Mouse (Mus musculus): ENCODE measurements at regions not wholly inside any gene's neighbourhood (a gene's known extent, or its start where the extent isn't known, plus 50 kb on each side); places are given as distances from the start of the nearest gene placed in this dataset.

DNA sequence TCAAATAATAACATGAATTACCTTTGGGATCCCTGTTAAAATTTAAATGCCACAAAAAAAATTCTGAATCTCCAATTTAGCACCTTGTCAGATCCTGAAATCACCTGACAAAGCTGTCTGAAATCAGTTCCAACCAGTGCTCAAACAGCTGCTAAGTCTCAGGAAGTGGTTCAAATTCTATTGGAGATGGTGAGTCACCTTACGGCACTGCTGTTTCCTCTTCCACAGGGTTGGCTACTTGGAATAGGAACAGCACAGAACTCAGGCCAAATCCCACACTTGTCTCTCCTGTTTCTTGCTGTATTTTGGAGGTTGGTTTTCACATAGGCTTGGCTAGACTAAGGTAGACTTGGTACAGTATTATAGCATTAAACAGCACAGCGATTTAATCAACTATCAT, 55.8 kb upstream of the Abhd2 start:
- H3K9ac ChIP-seq (ENCODE audit: low read depth, low read length), result no peak overlapping the region
- 0 out of 2 replicates have a peak, but pooled peaks cover 5% of the 10 kb centered on the region for H3K9me3 ChIP-seq (ENCODE audit: control insufficient read depth, low read length)
- H3K27me3 ChIP-seq (replicated peaks; ENCODE audit: control insufficient read depth, insufficient read depth, low read length), result no peaks in the 10 kb centered on the region
- no peaks in the 10 kb centered on the region for H3K4me1 ChIP-seq (ENCODE audit: control insufficient read depth, insufficient read depth, low read length)
- no peak overlapping the region for H3K4me2 ChIP-seq (ENCODE audit: low read depth, low read length)
- no peaks in the 10 kb centered on the region for H3K36me3 ChIP-seq (ENCODE audit: control insufficient read depth, insufficient read depth, low read length)
- 88% methylated on average over 2 of the region's 2 CpGs for WGBS
- H3K27ac ChIP-seq (replicated peaks; ENCODE audit: low read depth, low read length), result no peak overlapping the region
- DNase-seq (ENCODE audit: low spot score) (no peak), ATAC-seq (ENCODE audit: low read depth) (no peak)
- H3K4me3 ChIP-seq (ENCODE audit: low read depth, low read length), result no peak overlapping the region

GRCm38 (mm10) chr7:79222626-79223335, 50.2 kb upstream of the Abhd2 start:
- no peaks in the 10 kb centered on the region for H3K36me3 ChIP-seq (ENCODE audit: control insufficient read depth, insufficient read depth, low read length)
- H3K4me2 ChIP-seq (ENCODE audit: low read depth, low read length), result no peak overlapping the region
- H3K9ac ChIP-seq (ENCODE audit: low read depth, low read length), result no peak overlapping the region
- DNase-seq (ENCODE audit: low spot score) (no peak), ATAC-seq (ENCODE audit: low read depth) (no peak)
- H3K27me3 ChIP-seq (replicated peaks; ENCODE audit: control insufficient read depth, insufficient read depth, low read length), result no peaks in the 10 kb centered on the region
- no peaks in the 10 kb centered on the region for H3K9me3 ChIP-seq (ENCODE audit: control insufficient read depth, low read length)
- WGBS, result 82% methylated on average over 9 of the region's 9 CpGs
- no peak overlapping the region for H3K27ac ChIP-seq (replicated peaks; ENCODE audit: low read depth, low read length)
- H3K4me3 ChIP-seq (ENCODE audit: low read depth, low read length), result no peak overlapping the region
- no peaks in the 10 kb centered on the region for H3K4me1 ChIP-seq (ENCODE audit: control insufficient read depth, insufficient read depth, low read length)

Measured in embryonic facial prominence, embryonic 14.5 days (tissue).